Mouse (Mus musculus) heart, adult 2 months (tissue): ENCODE results near the gene Cnn2.
A peak's percentile ranks its signal among the peaks of the same experiment; 100 is the strongest.

Source experiments
- CTCF ChIP-seq: fragments of 200-600 bp; IDR thresholded peaks from 2 replicates; pipeline ENCODE4 v1.8.1; 2022; ENCODE audit warnings: antibody characterized with exemption, mild to moderate bottlenecking, moderate library complexity
- EP300 ChIP-seq: fragments of 200-500 bp; IDR thresholded peaks from 2 replicates; pipeline ENCODE4 v1.6.1; 2011; ENCODE audit warnings: low read depth, low read length, control low read depth; ENCODE audit not compliant: insufficient read depth
- POLR2A ChIP-seq: fragments of 200-500 bp; IDR thresholded peaks from 2 replicates; pipeline ENCODE4 v1.6.1; 2011; ENCODE audit warnings: mild to moderate bottlenecking, low read depth, low read length, control low read depth; ENCODE audit not compliant: insufficient read depth

DNA sequence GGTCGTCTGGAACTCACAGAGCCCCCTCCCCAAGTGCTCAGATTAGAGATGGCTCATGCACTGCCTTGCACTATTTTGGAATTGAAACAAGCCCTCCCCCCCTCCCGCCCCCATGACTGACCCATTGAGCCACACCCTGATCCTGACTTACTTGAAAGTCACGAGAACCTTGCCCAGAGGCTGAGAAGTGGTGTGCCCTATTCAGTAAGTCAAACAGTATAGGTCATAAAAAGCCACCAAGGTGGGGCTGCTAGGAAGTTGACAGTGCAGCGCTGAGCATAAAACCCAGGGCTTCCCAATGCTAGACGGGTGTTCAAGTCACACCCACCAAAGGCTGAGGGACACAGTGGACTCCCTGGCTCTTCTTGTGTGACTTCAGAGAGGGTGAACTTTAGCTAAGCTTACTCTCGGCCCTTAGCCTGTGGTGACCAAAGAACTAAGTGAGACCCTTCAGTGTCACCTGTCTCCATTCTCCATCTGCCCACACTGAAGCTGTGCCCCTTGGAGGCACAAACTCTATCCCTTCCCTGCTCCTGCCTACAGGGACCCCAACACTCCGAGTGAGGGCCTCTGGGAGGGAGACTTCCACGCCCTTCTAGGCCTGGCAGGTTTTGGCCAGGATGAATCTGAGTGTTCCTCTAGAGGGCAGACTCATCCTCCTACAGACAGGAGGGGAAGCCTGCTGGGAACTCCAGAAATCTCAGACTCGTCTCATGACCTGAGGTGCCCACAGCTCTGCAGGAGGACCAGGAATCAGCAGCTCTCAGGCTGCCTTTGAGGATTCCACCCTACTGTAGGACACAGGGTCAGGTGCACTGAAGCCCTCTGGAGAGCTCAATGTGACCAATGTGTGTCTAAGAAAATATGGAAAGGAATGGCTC is 45.4 kb downstream of the Cnn2 start:
- TF ChIP-seq CTCF (peak; percentile 76), POLR2A (0 out of 2 replicates have a peak, but pooled peaks have one; percentile 14), EP300 (peak; percentile 71)
